Mouse (Mus musculus) midbrain, embryonic 15.5 days (tissue): ENCODE measurements around the gene Psmc2. TPM values are rescaled to one million over a fixed set of nuclear protein-coding genes. Genes with fewer than 3 reads are reported as not detected.

Experiments
- ATAC-seq: fragments of 200-750 bp; cut with Nextera tagmentation; replicated peaks from 2 replicates; pipeline ENCODE4 v1.8.0; 2017; ENCODE audit warnings: moderate TSS enrichment
- H3K27ac ChIP-seq: fragments of 300-500 bp; sonication (generic); 2 replicates; pipeline ENCODE4 v1.5.1; 2015; ENCODE audit warnings: mild to moderate bottlenecking, inconsistent platforms
- H3K27me3 ChIP-seq: fragments of 300-500 bp; sonication (generic); replicated peaks from 2 replicates; pipeline ENCODE4 v1.6.1; 2015; ENCODE audit warnings: inconsistent platforms
- H3K36me3 ChIP-seq: fragments of 300-500 bp; sonication (generic); replicated peaks from 2 replicates; pipeline ENCODE4 v1.6.1; 2015; ENCODE audit warnings: inconsistent platforms
- H3K4me1 ChIP-seq: fragments of 300-500 bp; sonication (generic); 2 replicates; pipeline ENCODE4 v1.6.1; 2015; ENCODE audit warnings: inconsistent platforms
- H3K4me2 ChIP-seq: fragments of 300-500 bp; sonication (generic); 2 replicates; pipeline ENCODE4 v1.6.1; 2015; ENCODE audit warnings: inconsistent platforms, mild to moderate bottlenecking, moderate library complexity
- H3K4me3 ChIP-seq: fragments of 300-500 bp; sonication (generic); 2 replicates; pipeline ENCODE4 v1.5.1; 2015; ENCODE audit warnings: mild to moderate bottlenecking, inconsistent platforms
- H3K9ac ChIP-seq: fragments of 300-500 bp; sonication (generic); 2 replicates; pipeline ENCODE4 v1.6.1; 2015; ENCODE audit warnings: mild to moderate bottlenecking, inconsistent platforms
- H3K9me3 ChIP-seq: fragments of 300-500 bp; sonication (generic); 2 replicates; pipeline ENCODE4 v1.6.1; 2016; ENCODE audit warnings: inconsistent platforms
- WGBS: fragments of 180-500 bp; shearing (Covaris S2); methylation state at CpG from one replicate; pipeline ENCODE4 v1.1.7; 2015; ENCODE audit warnings: mixed read lengths; 5-methylcytosine and 5-hydroxymethylcytosine counted together
- polyA plus RNA-seq: library from polyadenylated mRNA; unstranded; fragments of >200 nt; fragmentation: Nextera tagmentation; extraction: Ambion mirVana; gene quantifications from 2 replicates; pipeline ENCODE4 v1.2.1, GENCODE M21; 2015

Psmc2 gene
- polyA plus RNA-seq: 176 and 182 TPM in 2 replicates

GRCm38 (mm10) chr5:21785053-21785452 is at the start of gene Psmc2, which contains the start of gene Dnajc2:
Psmc2 (plus strand) TSS chr5:21785283.
Dnajc2 (minus strand) TSS chr5:21785251.
- WGBS: under 1% methylated on average over 37 of the region's 37 CpGs
- Histone ChIP-seq H3K4me1 (peaks cover 32% of the 10 kb centered on the region), H3K36me3 (peaks cover 26% of the 10 kb centered on the region), H3K9me3 (no peaks in the 10 kb centered on the region), H3K4me2 (peak within 1 kb of the TSS; percentile 93), H3K27ac (peak within 1 kb of the TSS; percentile 84), H3K4me3 (peak within 1 kb of the TSS; percentile 99), H3K27me3 (no peaks in the 10 kb centered on the region), H3K9ac (peak within 1 kb of the TSS; percentile 84)
- peak; percentile 98 for ATAC-seq

- no peak overlapping the region for H3K4me2 ChIP-seq
- H3K27me3 ChIP-seq: no peaks in the 10 kb centered on the region
- H3K9ac ChIP-seq: no peak overlapping the region
- H3K27ac ChIP-seq: no peak overlapping the region
- ATAC-seq: no peak
- H3K36me3 ChIP-seq: peaks cover 5% of the 10 kb centered on the region; the same call in 1 of the 2 replicates
- WGBS: 32% methylated on average over 10 of the region's 10 CpGs
- no peak overlapping the region for H3K4me3 ChIP-seq
- H3K9me3 ChIP-seq: no peaks in the 10 kb centered on the region
- H3K4me1 ChIP-seq: peaks cover 26% of the 10 kb centered on the region
Observed at GRCm38 (mm10) chr5:21735584-21735983, 49.5 kb upstream of the Psmc2 start.

DNA sequence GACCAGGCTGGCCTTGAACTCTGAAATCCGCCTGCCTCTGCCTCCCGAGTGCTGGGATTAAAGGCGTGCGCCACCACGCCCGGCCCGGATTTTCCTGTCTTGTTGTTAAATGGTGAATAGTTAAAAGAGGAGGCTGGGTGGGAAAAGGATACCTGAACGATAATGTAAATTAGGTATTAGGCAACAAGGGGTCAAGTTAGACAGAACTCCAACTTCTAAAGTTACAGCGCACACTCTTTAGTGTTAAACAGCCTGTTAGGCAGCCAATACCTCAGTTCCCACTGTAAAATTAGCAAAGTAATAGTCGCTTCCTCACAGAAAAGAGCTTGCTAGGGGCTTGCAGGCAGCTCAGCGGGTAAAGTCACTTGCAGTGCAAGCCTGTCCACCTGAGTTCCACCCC is 49.0 kb upstream of the Psmc2 start:
- Histone ChIP-seq H3K9me3 (no peaks in the 10 kb centered on the region), H3K4me3 (no peak overlapping the region), H3K4me1 (peaks cover 26% of the 10 kb centered on the region), H3K36me3 (peaks cover 6% of the 10 kb centered on the region; the same call in 1 of the 2 replicates), H3K4me2 (no peak overlapping the region), H3K27me3 (no peaks in the 10 kb centered on the region), H3K27ac (no peak overlapping the region), H3K9ac (no peak overlapping the region)
- WGBS: 88% methylated on average over 11 of the region's 11 CpGs
- ATAC-seq: no peak

GRCm38 (mm10) chr5:21736956-21737585 is 48.0 kb upstream of the Psmc2 start, which contains the start of gene Pmpcb:
Pmpcb (plus strand) TSS chr5:21737141.
- Histone ChIP-seq H3K4me3 (peak within 1 kb of the TSS; percentile 98), H3K4me1 (peaks cover 26% of the 10 kb centered on the region), H3K9me3 (no peaks in the 10 kb centered on the region), H3K27ac (peak within 1 kb of the TSS; percentile 90), H3K9ac (peak within 1 kb of the TSS; percentile 94), H3K4me2 (peak within 1 kb of the TSS; percentile 76), H3K27me3 (no peaks in the 10 kb centered on the region), H3K36me3 (peaks cover 16% of the 10 kb centered on the region; the same call in 1 of the 2 replicates)
- under 1% methylated on average over 39 of the region's 42 CpGs for WGBS
- ATAC-seq: peak; percentile 88

GRCm38 (mm10) chr5:21737620-21738019 is 47.5 kb upstream of the Psmc2 start:
- 0 out of 2 replicates have a peak, but pooled peaks have one; percentile 38 for ATAC-seq
- peak overlapping the region; percentile 90; the same call in 1 of the 2 replicates for H3K27ac ChIP-seq

GRCm38 (mm10) chr5:21739120-21739519 is 46.0 kb upstream of the Psmc2 start:
- 93% methylated on average over 11 of the region's 11 CpGs for WGBS
- ATAC-seq: no peak
- H3K4me1 ChIP-seq: peaks cover 12% of the 10 kb centered on the region

More at GRCm38 (mm10) chr5:21737620-21738019, 47.5 kb upstream of the Psmc2 start:
- Histone ChIP-seq H3K9ac (peak overlapping the region; percentile 94), H3K4me2 (peak overlapping the region; percentile 76), H3K27me3 (no peaks in the 10 kb centered on the region), H3K4me1 (peaks cover 21% of the 10 kb centered on the region), H3K4me3 (peak overlapping the region; percentile 98), H3K9me3 (no peaks in the 10 kb centered on the region), H3K36me3 (peaks cover 20% of the 10 kb centered on the region)
- 26% methylated on average over 10 of the region's 10 CpGs for WGBS

GRCm38 (mm10) chr5:21739881-21740280 is 45.2 kb upstream of the Psmc2 start:
- no peak overlapping the region for H3K9ac ChIP-seq
- H3K9me3 ChIP-seq: no peaks in the 10 kb centered on the region
- H3K4me3 ChIP-seq: no peak overlapping the region
- peaks cover 12% of the 10 kb centered on the region for H3K4me1 ChIP-seq
- H3K36me3 ChIP-seq: peaks cover 43% of the 10 kb centered on the region
- H3K27ac ChIP-seq: no peak overlapping the region
- no peak overlapping the region for H3K4me2 ChIP-seq
- ATAC-seq: no peak
- 92% methylated on average over 13 of the region's 13 CpGs for WGBS
- H3K27me3 ChIP-seq: no peaks in the 10 kb centered on the region

More at GRCm38 (mm10) chr5:21739120-21739519, 46.0 kb upstream of the Psmc2 start:
- Histone ChIP-seq H3K9me3 (no peaks in the 10 kb centered on the region), H3K36me3 (peaks cover 35% of the 10 kb centered on the region), H3K4me2 (no peak overlapping the region), H3K27me3 (no peaks in the 10 kb centered on the region), H3K4me3 (no peak overlapping the region), H3K27ac (no peak overlapping the region), H3K9ac (no peak overlapping the region)

DNA sequence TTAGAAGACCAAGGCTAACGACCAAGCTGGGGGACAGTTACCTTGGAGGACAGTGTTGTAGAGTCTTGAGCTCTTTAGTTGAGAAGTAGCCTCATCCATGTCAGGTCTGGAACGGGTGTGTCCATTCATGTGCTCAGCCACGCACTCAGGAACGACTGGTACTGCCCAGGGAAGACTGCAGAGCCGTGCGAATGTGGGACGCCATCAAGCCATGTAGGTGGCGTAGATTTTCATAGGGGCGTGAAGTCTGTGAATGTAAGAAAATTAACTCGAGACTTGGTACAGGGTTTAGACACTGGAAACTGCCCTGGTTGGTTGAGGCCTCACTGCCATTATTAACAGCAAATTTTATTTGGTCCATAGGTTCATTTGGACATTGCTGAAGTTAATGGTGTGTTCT is 41.5 kb upstream of the Psmc2 start:
- no peak overlapping the region for H3K9ac ChIP-seq
- no peaks in the 10 kb centered on the region for H3K27me3 ChIP-seq
- no peak overlapping the region for H3K4me2 ChIP-seq
- H3K4me1 ChIP-seq: peaks cover under 1% of the 10 kb centered on the region
- no peak overlapping the region for H3K27ac ChIP-seq
- ATAC-seq: no peak
- peaks cover 72% of the 10 kb centered on the region for H3K36me3 ChIP-seq
- 95% methylated on average over 10 of the region's 10 CpGs for WGBS
- no peaks in the 10 kb centered on the region for H3K9me3 ChIP-seq
- no peak overlapping the region for H3K4me3 ChIP-seq

- Histone ChIP-seq H3K27me3 (no peaks in the 10 kb centered on the region), H3K4me1 (no peaks in the 10 kb centered on the region), H3K9ac (no peak overlapping the region), H3K36me3 (peaks cover 80% of the 10 kb centered on the region), H3K9me3 (no peaks in the 10 kb centered on the region), H3K4me2 (no peak overlapping the region), H3K4me3 (no peak overlapping the region), H3K27ac (no peak overlapping the region)
- ATAC-seq: no peak
Observed at GRCm38 (mm10) chr5:21744651-21745050, 40.4 kb upstream of the Psmc2 start.

- Histone ChIP-seq H3K9me3 (no peaks in the 10 kb centered on the region), H3K36me3 (peaks cover 79% of the 10 kb centered on the region), H3K27me3 (no peaks in the 10 kb centered on the region), H3K4me3 (no peak overlapping the region), H3K27ac (no peak overlapping the region), H3K4me1 (no peaks in the 10 kb centered on the region), H3K9ac (no peak overlapping the region), H3K4me2 (no peak overlapping the region)
- 93% methylated on average over 7 of the region's 8 CpGs for WGBS
- no peak for ATAC-seq
Observed at GRCm38 (mm10) chr5:21745966-21746365, 39.1 kb upstream of the Psmc2 start.

- H3K4me2 ChIP-seq: no peak overlapping the region
- no peak overlapping the region for H3K9ac ChIP-seq
- no peak for ATAC-seq
- H3K36me3 ChIP-seq: peaks cover 55% of the 10 kb centered on the region
- 93% methylated on average over 4 of the region's 4 CpGs for WGBS
- H3K27me3 ChIP-seq: no peaks in the 10 kb centered on the region
- no peaks in the 10 kb centered on the region for H3K9me3 ChIP-seq
- H3K27ac ChIP-seq: no peak overlapping the region
- no peak overlapping the region for H3K4me3 ChIP-seq
- no peaks in the 10 kb centered on the region for H3K4me1 ChIP-seq
Observed at GRCm38 (mm10) chr5:21768506-21768905, 16.6 kb upstream of the Psmc2 start.

DNA sequence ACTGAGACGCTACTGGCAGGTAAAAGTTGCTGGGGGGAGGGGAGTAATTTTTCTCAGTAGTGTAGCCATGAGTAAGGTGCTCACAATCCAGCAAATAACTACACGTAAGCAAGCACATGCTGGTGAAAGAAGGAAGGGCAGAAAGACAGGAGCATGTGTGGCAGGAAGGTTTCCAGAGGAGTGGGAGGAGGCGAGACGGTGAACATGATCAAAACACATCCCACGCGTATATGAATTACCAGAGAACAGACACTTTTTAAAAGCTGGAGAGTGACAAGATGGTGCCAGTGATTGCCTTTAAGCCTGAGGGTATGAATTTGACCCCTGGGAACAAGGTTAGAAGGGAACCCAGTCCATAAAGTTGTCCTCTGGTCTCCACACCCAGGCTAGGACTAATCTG is 15.2 kb upstream of the Psmc2 start:
- H3K36me3 ChIP-seq: peaks cover 63% of the 10 kb centered on the region
- WGBS: 95% methylated on average over 6 of the region's 6 CpGs
- no peak overlapping the region for H3K27ac ChIP-seq
- ATAC-seq: no peak
- no peaks in the 10 kb centered on the region for H3K27me3 ChIP-seq
- no peak overlapping the region for H3K4me2 ChIP-seq
- H3K9ac ChIP-seq: no peak overlapping the region
- H3K4me1 ChIP-seq: no peaks in the 10 kb centered on the region
- no peak overlapping the region for H3K4me3 ChIP-seq
- H3K9me3 ChIP-seq: no peaks in the 10 kb centered on the region

- Histone ChIP-seq H3K27ac (no peak overlapping the region), H3K4me3 (no peak overlapping the region), H3K4me1 (no peaks in the 10 kb centered on the region), H3K36me3 (peaks cover 53% of the 10 kb centered on the region), H3K9me3 (no peaks in the 10 kb centered on the region), H3K9ac (no peak overlapping the region), H3K27me3 (no peaks in the 10 kb centered on the region), H3K4me2 (no peak overlapping the region)
- 95% methylated on average over 6 of the region's 6 CpGs for WGBS
- no peak for ATAC-seq
Observed at GRCm38 (mm10) chr5:21776491-21776890, 8.6 kb upstream of the Psmc2 start.
